Mouse (Mus musculus) left cerebral cortex, adult 9 months (tissue): ENCODE measurements around the gene Cyb5d1.

Source experiments
- DNase-seq, 2 experiments: peaks; one replicate each; pipeline ENCODE4 v3.0.0; 2022; ENCODE audit warnings: low spot score in 2 of 2

Gene Cyb5d1

GRCm38 (mm10) chr11:69416509-69416908 is 21.1 kb upstream of the Cyb5d1 start:
- no peak for DNase-seq

DNA sequence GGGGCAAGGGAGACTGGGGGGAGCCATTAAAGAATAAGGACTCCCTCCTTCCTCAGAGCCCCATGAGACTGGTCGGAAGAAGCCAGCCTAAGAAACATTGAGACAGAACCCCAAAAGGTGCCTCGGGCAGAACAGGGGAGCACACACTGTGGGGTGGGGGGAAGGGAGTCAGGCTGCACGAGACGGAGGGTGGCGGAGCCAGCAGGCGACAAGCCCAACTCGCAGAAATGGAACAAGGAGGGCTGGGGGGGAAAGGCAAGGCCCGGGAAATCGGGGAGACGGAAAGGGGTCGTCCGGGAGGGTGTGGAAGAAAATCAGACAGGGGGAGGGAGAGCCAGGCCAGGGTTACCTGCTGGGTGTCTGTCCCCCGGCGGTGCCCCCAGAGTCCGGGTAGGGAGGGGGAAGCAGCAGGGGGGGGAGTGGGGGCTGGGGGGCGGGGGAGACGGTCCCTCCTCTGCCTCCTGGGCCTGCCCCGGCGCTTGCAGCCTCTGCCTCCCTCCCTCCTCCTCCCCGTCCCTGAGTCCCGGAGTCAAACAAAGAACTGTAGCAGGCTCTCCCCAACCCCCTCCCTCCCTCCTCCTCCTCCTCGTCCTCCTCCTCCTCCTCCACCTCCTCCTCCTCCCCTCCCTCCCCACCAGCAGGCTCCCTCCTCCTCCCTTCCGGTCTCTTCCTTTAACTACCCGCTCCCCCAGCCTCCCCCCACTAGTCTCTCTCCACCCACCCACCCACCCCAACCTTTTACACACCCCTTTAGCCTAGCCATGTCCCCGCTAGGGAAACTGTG is 20.4 kb upstream of the Cyb5d1 start:
- DNase-seq = no peak

DNA sequence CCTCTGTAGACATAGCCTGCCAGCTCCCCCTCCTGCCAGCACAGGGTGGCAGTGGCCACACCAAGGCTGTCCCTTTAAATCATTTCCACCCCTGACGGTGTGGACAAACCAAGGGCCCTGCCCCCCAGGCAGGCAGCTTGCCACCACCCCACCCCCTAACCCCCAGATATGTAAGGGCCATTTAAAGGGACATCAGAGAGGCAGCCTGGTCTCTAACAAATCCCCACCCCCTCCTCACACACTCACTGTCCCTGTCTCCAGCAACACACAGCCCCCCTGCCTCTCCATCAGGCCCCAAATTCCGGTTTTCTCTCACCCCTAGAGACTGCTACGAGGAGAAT is 19.9 kb upstream of the Cyb5d1 start:
- no peak for DNase-seq

DNA sequence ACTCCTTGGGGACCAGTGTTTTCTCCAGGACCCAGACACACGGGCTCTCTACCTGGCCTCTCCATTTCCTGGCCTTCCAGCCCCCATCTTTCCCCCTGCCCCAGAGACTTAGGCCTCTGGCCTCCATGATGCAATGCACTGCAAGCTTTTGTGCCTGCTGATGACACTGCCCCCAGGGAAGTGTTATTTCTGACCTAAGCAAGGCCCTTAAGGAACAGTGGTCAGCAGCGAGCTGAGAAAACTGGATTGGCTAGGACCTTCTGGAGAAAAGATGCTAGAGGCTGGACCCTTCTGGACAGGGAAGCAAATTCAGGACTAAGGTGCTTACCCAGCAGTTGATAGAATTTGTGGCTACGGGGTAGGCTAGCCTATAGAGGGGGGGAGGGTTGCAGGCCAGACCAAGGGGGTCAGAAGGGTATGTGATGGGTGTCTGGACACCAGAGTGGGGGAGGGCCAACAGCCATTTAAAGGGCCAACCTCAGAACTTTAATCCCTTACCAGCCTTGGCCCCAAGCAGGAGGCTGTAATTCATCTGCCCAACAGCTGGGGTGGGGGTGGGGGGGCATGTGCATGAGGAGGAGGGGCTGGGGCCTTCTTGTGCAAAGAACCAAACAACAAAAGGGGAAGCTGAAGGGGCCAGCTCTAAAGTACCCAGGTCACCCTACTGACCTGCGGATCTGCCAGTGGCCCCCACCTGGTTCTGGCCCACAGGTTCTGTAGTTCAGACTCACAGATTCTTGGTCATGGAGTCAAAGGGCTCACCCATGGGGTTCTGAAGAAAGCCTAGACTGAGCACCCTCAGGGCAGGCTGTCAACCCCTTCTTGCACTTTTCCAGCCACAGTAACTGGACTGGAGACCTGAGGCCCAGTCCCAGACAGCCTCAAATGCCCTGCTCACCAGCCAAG is 19.2 kb upstream of the Cyb5d1 start:
- peak in 1 of 2 experiments; percentile 31 for DNase-seq

DNA sequence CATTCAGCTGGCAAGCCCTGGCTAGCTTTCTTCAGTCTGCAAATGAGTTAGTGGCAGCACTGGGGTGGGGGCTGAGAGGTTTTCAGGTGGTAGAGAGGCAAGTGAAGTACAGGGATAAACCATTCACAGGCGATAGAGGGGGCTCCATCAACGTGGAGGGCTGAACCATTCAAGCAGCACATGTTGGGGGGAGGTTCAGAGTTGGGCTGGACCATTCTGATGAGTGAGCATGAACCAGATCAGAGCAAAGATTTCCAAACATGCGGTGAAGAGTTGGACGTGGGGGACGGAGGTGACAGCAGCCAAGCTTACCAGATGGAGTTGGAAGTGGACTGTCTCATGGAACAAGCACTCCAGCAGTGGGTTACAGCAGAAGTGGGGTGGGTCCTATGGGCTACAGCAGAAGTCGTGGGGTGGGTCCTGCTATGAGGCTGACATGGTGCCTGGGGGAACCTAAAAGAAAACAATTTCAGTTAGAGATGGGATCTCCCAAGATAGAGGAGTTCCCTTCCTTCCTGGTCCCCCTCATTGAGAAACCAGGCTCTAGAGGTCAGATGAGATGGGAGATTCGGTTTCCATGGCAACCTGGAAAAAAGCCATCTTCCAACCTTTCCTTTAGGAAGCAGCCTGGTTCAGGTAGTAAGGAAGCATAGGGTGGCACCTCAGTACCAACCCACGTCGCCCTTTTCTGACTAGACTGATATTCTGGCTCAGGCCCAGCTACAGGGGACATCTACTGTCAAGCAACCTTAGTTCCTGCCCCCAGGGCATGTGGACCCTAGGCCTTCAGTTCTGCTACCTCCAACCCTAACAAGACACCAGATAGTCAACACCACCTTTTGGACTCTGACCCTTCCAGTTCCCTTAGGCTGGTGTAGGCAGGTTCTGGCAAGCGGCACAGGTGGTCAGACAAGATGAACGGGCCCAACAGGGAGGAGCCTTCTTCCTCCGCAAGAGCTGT is 18.1 kb upstream of the Cyb5d1 start, which contains the start of gene Kdm6b:
Gene Kdm6b (minus strand): TSS at position 455 of the 961 bp plus-strand sequence.
- peak in 1 of 2 experiments; percentile 67 for DNase-seq

DNA sequence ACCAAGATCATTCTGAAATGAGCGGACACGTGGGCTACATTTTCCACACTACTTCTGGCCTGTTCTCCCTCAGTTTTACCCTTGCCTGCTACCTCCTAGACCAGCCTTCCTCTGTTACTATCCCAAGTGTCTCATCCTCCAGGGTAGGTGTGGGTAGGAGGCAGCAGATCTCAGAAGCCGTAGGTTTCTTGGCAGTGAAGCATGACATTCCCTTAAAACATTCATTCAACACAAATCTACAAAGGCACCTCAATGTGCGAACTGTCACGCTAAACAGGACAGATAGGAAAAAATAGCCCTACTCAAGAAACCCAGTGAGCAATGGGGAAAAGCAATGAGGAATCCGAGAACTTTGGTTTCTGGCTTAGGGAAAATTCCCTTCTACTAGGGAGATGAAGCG is 17.1 kb upstream of the Cyb5d1 start:
- DNase-seq = peak in 1 of 2 experiments; percentile 55

DNA sequence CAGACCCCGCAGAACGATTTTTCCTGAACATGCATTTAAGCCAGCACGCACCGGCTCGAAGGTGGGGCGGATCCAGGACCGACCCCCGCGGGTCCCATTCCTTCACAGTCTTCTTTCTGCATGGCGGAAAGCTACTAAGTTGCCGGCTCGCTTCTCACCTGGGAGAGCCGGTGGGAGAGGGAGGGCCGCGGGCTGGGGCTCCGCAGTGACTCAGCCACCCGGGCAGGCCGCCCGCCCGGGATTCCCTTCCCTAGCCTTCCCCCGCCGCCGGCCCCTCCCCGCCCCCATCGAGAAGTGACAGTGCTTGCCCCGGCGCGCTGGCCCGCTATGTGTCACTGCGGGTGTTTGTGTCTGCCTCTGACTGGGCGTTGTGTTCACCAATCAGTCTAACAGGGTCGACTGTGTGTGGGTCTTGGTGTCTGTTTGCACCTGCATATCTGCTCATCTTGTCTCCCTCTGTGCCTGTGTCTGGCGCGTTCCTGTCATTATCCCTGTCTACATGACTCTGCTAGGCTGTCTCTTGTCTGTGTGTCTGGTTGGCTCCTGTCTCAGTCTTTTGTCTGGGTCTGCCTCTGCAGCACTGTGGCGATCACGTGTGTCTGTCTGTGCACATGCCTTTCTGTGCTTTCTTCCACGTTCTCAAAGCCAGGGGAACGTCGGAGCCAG is 16.2 kb upstream of the Cyb5d1 start:
- peak in 1 of 2 experiments; percentile 70 for DNase-seq

GRCm38 (mm10) chr11:69411073-69411535 is 15.7 kb upstream of the Cyb5d1 start:
- DNase-seq = peak in 1 of 2 experiments; percentile 95

DNA sequence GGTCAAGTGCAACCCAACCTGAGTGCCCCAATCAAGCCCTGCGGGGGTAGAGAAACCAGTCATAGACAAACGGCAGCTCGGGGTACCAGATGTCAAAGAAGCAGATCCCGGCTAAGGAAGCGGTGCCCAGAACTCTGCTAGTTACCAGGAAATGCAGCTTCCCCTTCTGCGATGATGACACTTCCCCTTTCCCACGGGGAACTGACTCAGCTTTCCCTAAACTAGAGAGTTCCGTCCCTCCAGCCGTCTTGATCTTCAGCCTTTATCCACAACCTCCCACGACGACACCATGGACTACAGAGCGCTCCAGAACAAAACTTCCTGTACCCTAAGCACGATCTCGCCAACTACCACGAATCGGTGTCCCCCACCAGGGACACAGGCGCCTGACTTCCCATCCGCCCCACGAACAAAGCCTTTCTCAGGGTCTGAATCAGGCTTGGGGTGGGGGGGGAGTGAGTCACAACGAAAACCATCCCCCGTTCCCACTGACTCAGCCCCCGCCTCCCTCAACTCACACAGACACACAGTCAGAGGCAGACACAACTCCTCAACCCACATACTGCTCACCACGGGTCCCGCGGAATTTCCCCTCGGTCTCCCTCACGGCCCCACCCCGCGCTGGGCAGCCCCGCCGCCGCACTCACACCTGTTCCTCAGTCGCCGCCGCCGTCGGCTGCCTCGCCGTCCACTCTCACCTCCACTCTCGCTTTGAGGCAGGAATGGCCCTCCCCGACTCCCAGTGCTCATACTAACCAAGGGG is 15.1 kb upstream of the Cyb5d1 start:
- DNase-seq = peak in 1 of 2 experiments; percentile 67

DNA sequence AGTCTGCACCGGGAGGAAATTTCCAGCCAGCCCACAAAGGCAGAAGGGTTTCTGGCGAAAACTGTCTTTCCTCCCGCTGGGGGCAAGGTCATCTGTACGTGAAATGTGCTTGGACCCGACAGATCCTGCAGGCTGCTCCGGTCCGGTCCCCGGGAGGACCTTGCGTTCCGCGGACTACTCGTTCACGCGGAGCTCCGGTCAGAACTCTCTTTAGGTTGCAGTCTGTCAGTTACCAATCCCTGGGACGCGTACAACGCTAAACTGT is 14.5 kb upstream of the Cyb5d1 start:
- no peak for DNase-seq

- peak in 1 of 2 experiments; percentile 81 for DNase-seq
These were observed 14.1 kb upstream of the Cyb5d1 start for GRCm38 (mm10) chr11:69409378-69410044.

DNA sequence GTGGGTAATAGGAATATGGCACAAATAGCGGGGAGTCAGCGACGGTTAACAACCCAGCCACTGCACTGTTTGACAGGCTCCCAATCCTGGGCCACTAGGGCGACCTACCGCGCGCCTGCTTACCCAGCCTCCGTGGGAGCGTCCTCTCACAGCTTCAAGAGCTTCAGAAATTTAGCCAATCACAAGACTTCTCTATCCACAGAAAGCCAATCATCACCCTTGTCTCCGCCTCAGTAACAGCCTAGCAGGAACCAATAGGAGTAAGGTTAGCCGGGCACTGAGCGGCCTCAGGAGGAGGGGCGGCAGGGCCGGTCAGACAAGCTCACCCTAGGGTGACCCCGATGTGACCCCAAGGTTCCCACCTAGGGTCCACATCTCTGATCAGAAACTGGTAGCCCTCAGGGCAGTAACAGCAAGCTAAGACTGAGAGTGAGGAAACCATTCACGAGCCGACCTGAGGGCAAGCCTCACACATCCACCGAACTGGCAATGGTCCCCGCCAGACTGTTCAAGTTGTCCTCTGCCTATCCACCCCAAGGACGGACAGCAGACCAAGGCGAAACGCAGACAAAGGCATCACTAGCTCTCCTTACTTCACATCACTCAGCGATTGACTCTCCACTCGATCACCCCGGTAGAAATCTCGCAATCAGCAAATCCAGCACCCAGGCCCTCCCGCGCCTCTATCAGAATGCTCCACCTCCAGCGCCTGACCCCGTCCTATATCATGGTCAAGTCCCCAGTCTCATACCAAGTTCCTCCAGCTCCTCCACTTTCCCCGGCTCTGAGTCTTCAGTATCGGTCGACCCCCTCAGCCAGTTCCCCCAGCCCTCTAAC is 13.3 kb upstream of the Cyb5d1 start:
- peak; percentile 89 to 91 for DNase-seq

DNA sequence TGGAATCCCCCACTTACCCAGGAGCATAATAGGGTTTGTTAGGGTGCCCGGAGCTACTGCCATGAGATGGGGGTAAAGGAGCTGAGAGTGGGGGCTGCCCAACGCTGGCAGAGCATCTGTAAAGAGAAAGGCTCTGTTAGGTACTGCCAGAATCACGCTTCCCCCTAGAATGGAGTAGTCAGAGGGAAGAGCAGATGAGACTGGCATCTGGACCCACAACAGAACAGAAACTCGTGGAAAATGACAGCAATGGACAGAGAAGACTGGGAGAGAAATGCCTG is 12.2 kb upstream of the Cyb5d1 start:
- DNase-seq = no peak

DNA sequence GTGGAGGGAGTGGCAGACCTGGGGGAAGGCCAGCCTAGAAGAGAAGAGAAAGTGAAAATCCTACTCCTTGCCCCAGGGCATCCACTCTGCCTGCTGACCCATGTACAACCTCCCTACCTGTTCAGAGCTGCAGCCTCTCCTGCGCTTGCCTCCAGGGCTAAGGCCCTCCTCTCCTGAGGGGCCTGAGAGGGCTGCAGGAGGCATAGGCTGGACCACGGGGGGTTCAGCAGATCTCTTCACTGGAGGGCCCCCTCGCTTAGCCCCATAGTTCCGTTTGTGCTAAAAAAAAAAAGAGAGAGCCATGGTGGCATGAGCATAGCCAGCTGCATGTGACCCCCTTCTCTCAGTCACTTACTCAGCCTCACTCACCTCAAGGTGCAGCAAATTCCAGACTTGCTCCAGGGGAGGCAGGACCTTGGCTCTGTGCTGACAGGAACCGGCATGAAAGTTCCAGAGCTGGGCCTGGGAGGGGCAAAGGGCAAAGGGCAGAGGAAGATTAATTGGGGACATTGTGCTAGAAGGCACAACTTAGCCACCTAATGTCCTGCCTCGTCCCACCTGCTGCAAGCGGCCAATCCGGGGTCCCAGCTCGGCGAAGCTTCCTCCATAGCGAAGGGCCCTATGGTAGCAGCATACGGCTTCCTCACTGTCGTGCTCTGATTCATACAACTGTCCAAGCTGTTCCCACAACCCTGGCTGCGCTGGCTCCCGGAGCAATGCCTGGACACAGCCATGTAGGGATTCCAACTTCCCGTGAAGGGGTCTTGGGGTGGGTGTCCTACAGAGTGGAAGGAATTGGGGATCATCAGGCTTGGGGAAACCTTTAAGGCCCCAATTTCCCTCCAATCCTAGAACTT is 11.7 kb upstream of the Cyb5d1 start:
- no peak for DNase-seq

DNA sequence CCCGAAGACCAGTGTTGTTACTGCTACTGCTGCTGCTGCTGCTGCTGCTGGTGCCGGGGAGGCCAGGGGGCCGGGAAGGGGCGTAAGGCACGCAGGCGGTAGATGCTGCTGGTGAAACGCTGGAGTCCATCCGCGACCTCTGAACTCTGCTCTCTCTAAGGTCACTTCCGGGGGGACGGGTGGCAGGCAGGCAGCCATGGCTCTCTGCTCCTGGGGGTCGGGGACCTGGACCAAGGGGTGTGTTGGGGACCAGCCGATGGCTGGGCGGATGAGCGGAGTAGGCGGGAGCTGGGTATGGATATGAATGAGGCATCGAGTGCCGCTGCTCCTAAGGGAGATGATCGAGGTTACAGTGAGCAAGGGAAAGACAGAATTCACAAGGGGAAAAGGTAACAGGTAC is 10.9 kb upstream of the Cyb5d1 start:
- no peak for DNase-seq

DNA sequence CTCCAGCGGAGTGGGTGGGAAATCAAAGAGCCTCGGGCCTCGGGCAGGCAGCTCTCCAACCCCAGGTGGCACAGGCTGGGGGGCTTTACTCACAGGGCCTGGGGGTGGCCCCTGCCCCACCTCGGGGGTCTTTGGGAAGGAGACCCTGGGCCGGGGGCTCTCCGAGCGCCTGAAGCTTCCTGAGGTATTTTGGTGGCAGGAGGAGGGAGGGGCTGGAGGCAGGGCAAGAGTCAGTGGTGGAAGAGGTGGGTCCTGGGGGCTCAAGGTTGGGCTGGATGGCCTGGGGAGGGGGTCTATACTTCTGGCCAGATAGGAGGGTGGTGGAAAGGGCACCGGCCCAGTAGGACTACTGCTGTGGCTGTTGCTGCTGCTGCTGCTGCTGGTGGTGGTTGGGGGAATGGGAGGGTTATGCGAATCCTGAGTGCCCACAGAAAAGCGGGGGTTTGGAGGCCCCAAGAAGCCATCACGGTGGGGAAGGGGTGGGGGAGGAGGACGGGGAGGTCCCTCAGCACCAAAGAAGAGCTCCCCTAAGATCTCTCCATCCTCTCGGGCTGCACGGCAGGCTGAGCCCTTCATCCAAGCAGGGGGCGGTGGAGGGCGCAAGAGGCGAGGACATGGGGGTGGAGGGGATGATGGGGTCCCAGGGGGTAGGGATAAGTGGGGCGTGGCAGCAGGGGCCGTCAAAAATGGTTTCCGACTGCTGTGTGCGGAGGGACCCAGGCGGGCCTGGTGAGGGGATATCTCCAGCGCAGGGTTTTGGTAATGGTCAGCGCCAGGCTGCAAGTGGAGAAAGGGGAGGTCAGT is 10.2 kb upstream of the Cyb5d1 start:
- DNase-seq = no peak

DNA sequence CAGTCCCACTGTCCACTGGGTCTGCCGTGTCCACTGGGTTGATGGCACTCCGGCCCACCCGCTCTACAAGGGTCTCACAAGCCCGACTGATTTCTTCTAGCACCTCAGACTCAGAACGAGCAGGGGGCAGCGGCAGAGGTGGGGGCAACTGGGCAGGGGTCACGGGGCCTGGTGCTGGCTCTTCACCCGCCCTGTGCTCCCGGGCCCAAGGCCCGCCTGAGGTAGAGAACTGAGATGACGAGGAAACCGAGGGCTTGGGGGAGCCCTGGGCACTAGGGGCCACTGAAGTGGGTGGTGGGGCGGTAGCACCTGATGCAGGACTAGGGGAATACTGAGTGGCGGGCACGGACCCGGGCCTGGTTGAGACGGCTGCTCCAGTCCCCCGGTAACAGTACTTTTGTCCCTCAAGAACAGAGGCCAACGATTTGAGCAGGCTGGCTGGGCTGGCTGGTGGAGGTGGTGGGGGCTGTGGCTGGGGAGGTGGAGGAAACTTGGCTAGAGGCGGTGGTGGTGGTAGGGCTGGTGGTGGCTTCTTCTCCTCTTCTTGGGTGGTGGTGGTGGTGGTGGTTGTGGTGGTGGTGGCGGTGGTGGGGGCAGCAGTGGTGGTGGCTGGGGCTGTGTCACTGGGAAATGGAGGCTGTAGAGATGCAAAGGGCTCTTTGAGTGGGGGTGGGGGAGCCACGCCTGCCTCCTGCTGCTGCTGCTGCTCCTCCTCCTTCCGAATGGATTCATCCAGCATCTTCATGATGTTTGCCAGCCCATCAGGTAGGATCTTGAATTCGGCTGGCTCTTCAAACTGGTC is 9.4 kb upstream of the Cyb5d1 start:
- no peak for DNase-seq
